Mouse (Mus musculus): ENCODE measurements around the gene Ncr1. TPM values are rescaled to one million over a fixed set of nuclear protein-coding genes. Genes with fewer than 3 reads are reported as not detected.

The Ncr1 gene
- total RNA-seq (2023): 2.7 TPM

DNA sequence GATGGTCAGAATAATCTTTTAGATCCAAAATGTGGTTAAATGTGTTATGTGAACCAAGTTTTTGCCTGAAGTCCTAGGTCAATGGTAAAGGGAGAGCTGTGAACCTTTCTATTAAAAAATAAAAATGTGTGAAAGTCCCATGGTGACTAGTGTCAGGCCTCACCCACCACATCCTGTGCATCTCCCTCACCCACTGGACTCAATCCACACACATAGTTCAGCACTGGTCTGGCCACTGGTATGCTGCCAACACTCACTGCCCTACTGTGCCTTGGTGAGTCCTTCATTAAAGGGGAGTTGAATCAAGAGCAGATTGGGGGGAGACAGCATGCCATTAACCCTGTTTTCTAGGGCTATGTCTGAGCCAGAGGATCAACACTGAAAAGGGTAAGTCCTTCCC, at the start of gene Ncr1:
TSS of gene Ncr1 (plus strand) at position 216 of the 400 bp plus-strand sequence.

Other genes with a start within 250 kb of the Ncr1 start
- not detected for gene Ttyh1, start 218.3 kb upstream of the Ncr1 start, total RNA-seq (2023)
- gene Leng8, start 200.7 kb upstream of the Ncr1 start, total RNA-seq (2023): 473 TPM
- gene Leng9, start 187.3 kb upstream of the Ncr1 start, total RNA-seq (2023): 11.1 TPM
- not detected for gene Cdc42ep5, start 172.9 kb upstream of the Ncr1 start, total RNA-seq (2023)
- not detected for gene Lilra5, start 100.0 kb upstream of the Ncr1 start, total RNA-seq (2023)
- 0.12 TPM for gene Gp6, start 60.0 kb downstream of the Ncr1 start, total RNA-seq (2023)
- 8.8 TPM for gene Rdh13, start 107.9 kb downstream of the Ncr1 start, total RNA-seq (2023)
- 40.5 TPM for gene Eps8l1, start 123.0 kb downstream of the Ncr1 start, total RNA-seq (2023)
- 302 TPM for gene Ppp1r12c, start 164.0 kb downstream of the Ncr1 start, total RNA-seq (2023)
- gene Tnnt1, start 178.7 kb downstream of the Ncr1 start, total RNA-seq (2023): 8.4 TPM
- gene Tnni3, start 186.5 kb downstream of the Ncr1 start, total RNA-seq (2023): 1.0 TPM
- 0.26 TPM for gene Dnaaf3, start 194.7 kb downstream of the Ncr1 start, total RNA-seq (2023)
- not detected for gene Syt5, start 209.8 kb downstream of the Ncr1 start, total RNA-seq (2023)